Mouse (Mus musculus): ENCODE measurements around the gene Alg12.

GRCm38 (mm10) chr15:88858707-88859106 lies 39.6 kb upstream of the Alg12 start:
- TF ChIP-seq POLR2A (IDR thresholded peaks at IDR 0.05; ENCODE audit: borderline replicate concordance, control insufficient read depth, low read depth, low read length), result no peak
- no peak for TF ChIP-seq CTCF (IDR thresholded peaks at IDR 0.05; ENCODE audit: control insufficient read depth, insufficient read depth, low read length)
